Mouse (Mus musculus) heart, embryonic 13.5 days (tissue): ENCODE measurements around the gene Serf2. TPM values are rescaled to one million over a fixed set of nuclear protein-coding genes. Genes with fewer than 3 reads are reported as not detected.
A peak's percentile ranks its signal among the peaks of the same experiment; 100 is the strongest.
"Not testable (repeated sequence)": the region's sequence is repeated elsewhere in the genome, so short reads cannot be mapped to it uniquely, and the experiment has no call there.

Source experiments
- ATAC-seq: fragments of 200-750 bp; cut with Nextera tagmentation; 2 replicates; pipeline ENCODE4 v1.8.0; 2017; ENCODE audit warnings: moderate TSS enrichment; ENCODE audit not compliant: insufficient number of reproducible peaks, low FRiP score, low TSS enrichment; ENCODE audit errors: extremely low read depth
- H3K27ac ChIP-seq: fragments of 300-500 bp; sonication (generic); replicated peaks from 2 replicates; pipeline ENCODE4 v1.5.1; 2015; ENCODE audit warnings: moderate library complexity, mild to moderate bottlenecking, inconsistent platforms
- H3K27me3 ChIP-seq: fragments of 300-500 bp; sonication (generic); replicated peaks from 2 replicates; pipeline ENCODE4 v1.6.1; 2015; ENCODE audit warnings: mild to moderate bottlenecking, inconsistent platforms
- H3K36me3 ChIP-seq: fragments of 300-500 bp; sonication (generic); 2 replicates; pipeline ENCODE4 v1.6.1; 2015; ENCODE audit warnings: mild to moderate bottlenecking, inconsistent platforms
- H3K4me1 ChIP-seq: fragments of 300-500 bp; sonication (generic); 2 replicates; pipeline ENCODE4 v1.6.1; 2015; ENCODE audit warnings: inconsistent platforms
- H3K4me2 ChIP-seq: fragments of 300-500 bp; sonication (generic); 2 replicates; pipeline ENCODE4 v1.6.1; 2015; ENCODE audit warnings: inconsistent platforms, mild to moderate bottlenecking, moderate library complexity
- H3K4me3 ChIP-seq: fragments of 300-500 bp; sonication (generic); 2 replicates; pipeline ENCODE4 v1.5.1; 2015; ENCODE audit warnings: moderate library complexity, mild to moderate bottlenecking, inconsistent platforms
- H3K9ac ChIP-seq: fragments of 300-500 bp; sonication (generic); 2 replicates; pipeline ENCODE4 v1.6.1; 2015; ENCODE audit warnings: inconsistent platforms, mild to moderate bottlenecking, moderate library complexity
- H3K9me3 ChIP-seq: fragments of 300-500 bp; sonication (generic); 2 replicates; pipeline ENCODE4 v1.6.1; 2016; ENCODE audit warnings: inconsistent platforms
- WGBS: fragments of 180-500 bp; shearing (Covaris S2); methylation state at CpG from one replicate; pipeline ENCODE4 v1.1.7; 2015; ENCODE audit warnings: mixed read lengths; 5-methylcytosine and 5-hydroxymethylcytosine counted together
- polyA plus RNA-seq: library from polyadenylated mRNA; unstranded; fragments of >200 nt; fragmentation: Nextera tagmentation; extraction: Ambion mirVana; gene quantifications from 2 replicates; pipeline ENCODE4 v1.2.1, GENCODE M21; 2015

Serf2 gene
- polyA plus RNA-seq, 1 experiment from 2014 or later: 522 TPM

DNA sequence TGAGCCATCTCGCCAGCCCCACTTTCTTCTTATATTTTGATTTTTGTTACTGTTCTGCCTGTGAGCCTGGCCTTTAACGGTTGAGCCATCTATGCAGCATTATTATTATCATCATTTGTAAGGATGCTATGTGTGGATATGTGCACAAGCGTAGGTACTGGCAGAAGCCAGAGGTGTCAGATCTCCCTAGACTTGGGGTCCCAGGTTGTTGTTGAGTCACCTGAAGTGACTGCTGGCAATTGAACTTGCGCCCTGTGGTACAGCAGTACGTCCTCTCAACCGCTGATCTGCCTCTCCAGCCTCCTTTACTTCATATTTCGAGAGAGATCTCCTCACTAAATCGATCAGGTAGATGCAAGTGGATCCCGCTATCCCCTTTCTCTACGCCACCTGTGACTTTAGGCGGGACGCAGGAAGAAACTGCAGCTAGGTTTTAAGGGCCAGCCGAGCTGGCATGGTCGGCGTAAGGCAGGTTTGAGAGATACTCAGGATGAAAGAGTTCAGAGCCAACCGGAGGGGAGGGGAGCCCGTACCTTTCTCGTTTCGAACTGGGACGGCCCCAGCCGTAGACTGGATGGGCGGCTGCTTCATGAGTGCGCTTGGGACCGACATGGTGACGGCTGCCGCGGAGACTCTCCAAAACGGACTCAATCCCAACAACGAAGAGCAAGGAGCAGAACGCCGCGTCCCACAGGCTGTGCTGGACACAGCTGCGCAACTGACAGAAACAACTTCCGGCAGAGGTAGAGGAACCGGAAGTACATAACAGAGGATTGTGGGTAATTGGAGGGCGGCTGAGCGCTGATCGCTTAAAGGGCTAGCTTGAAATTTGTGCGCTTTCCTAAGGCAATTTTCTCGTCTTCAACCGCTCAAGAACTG, 24.5 kb downstream of the Serf2 start, which contains the start of gene Mfap1b:
TSS of gene Mfap1b (minus strand) at position 767 of the 879 bp plus-strand sequence.
- peak within 1 kb of the TSS; percentile 82 for H3K4me2 ChIP-seq

DNA sequence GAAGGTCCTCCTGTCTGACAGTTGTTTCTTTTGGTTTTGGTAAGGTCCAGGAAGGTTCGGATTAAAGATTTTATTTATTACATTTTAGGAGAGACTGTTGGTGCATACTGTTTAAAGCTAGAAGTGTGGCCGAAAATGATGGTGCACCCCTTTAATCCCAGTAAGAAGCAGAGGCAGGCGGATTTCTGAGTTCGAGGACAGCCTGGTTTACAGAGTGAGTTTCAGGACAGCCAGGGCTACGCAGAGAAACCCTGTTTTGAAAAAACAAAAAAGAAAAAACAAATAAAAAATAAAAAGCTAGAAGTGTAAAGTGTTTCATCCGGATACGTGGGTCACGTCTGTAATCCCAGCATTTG, 25.2 kb downstream of the Serf2 start:
- no peak for ATAC-seq
- Histone ChIP-seq H3K9ac (peak overlapping the region; percentile 86), H3K27ac (peak overlapping the region; percentile 62), H3K4me3 (peak overlapping the region; percentile 72), H3K36me3 (peaks cover 7% of the 10 kb centered on the region), H3K4me1 (peaks cover 8% of the 10 kb centered on the region), H3K4me2 (peak overlapping the region; percentile 82), H3K9me3 (no peaks in the 10 kb centered on the region), H3K27me3 (no peaks in the 10 kb centered on the region)
- WGBS: 28% methylated on average over 8 of the region's 8 CpGs

More for the DNA sequence above, 24.5 kb downstream of the Serf2 start, which contains the start of gene Mfap1b:
- not testable (repeated sequence) for H3K9me3 ChIP-seq, H3K36me3 ChIP-seq, H3K27me3 ChIP-seq, H3K4me1 ChIP-seq
- peak within 1 kb of the TSS; percentile 72 for H3K4me3 ChIP-seq
- peak within 1 kb of the TSS; percentile 62 for H3K27ac ChIP-seq
- H3K9ac ChIP-seq: peak within 1 kb of the TSS; percentile 86
- peak; percentile 82; the same call in 1 of the 2 replicates for ATAC-seq
- 3% methylated on average over 40 of the region's 41 CpGs for WGBS

DNA sequence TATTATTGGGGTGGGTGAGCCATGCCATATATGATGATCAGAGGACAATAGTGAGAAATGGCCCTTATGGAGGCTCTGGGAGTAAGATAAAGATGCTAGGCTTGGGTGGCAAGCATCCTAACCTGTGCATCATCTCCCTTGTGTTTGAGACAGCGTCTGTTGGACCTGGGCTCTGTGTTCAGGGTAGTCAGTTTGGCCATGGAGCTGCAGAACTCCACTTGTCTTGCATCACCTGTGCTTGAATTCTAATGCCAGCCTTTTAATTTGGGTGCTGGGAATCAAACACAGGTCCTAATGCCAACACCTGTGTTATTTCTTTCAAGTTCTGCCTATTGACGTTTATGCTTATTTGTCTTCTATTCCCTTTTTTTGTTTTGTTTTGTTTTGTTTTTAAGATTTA, 26.3 kb downstream of the Serf2 start:
- not testable (repeated sequence) for ATAC-seq

DNA sequence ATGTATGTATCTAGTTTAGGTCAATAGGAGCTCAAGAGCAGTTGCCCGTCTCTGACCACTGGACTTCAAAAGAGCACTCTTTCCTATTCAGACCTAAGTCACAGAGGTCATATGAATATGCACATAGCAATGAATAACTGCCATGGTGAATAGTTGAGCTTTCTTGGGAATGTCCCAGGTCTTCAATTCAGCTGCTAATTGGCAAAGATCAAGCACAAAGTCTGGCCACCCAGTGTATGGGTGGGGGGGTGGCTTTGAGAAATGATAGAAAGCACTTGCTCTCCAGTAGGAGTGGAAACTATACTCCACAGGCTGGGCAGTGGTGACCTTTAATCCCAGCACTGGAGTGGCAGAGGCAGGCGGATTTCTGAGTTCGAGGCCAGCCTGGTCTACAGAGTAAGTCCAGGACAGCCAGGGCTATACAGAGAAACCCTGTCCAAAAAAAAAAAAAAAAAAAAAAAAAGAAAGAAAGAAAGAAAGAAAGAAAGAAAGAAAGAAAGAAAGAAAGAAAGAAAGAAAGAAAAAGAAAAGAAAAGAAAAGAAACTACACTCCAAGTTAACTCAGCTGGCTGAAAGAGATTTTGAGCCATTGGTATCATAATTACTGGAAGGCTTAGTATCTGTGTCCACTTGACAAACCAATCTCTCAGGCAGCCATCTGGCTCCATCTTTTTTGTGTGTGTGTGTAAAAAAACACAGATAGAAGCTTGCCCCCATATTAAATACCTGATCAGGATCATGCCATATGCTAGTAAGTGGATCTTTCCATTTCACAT, 28.7 kb downstream of the Serf2 start:
- Histone ChIP-seq H3K27me3 (no peaks in the 10 kb centered on the region), H3K4me2 (no peak overlapping the region), H3K36me3 (no peaks in the 10 kb centered on the region), H3K9me3 (no peaks in the 10 kb centered on the region), H3K4me3 (no peak overlapping the region), H3K27ac (no peak overlapping the region), H3K9ac (no peak overlapping the region), H3K4me1 (peaks cover 8% of the 10 kb centered on the region)
- WGBS: 81% methylated on average over 3 of the region's 3 CpGs
- ATAC-seq: no peak

More for the DNA sequence above, 26.3 kb downstream of the Serf2 start:
- H3K27ac ChIP-seq, H3K36me3 ChIP-seq, H3K4me2 ChIP-seq, H3K9ac ChIP-seq, H3K4me3 ChIP-seq, H3K9me3 ChIP-seq, H3K4me1 ChIP-seq, H3K27me3 ChIP-seq: not testable (repeated sequence)
- 94% methylated on average over 2 of the region's 2 CpGs for WGBS

DNA sequence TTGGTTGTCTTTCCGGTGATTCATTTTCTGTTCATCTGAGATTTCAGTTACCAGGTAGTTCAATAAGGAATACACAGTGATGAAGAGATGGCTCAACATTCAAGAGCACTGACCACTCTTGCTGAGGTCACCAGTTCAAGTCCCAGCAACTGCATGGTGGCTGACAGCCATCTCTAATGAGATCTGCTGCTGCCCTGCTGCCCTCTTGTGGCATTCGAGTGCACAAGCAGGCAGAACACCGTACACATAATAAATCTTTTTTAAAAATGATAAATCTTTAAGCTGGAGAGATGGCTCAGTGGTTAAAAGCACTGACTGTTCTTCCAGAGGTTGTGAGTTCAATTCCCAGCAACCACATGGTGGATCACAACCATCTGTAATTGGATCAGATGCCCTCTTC, 31.5 kb downstream of the Serf2 start:
- H3K4me2 ChIP-seq: no peak overlapping the region
- no peak overlapping the region for H3K27ac ChIP-seq
- WGBS: 55% methylated on average over 3 of the region's 3 CpGs
- no peak overlapping the region for H3K9ac ChIP-seq
- no peaks in the 10 kb centered on the region for H3K9me3 ChIP-seq
- H3K4me3 ChIP-seq: no peak overlapping the region
- H3K27me3 ChIP-seq: 0 out of 2 replicates have a peak, but pooled peaks cover 7% of the 10 kb centered on the region
- H3K4me1 ChIP-seq: no peaks in the 10 kb centered on the region
- H3K36me3 ChIP-seq: no peaks in the 10 kb centered on the region
- ATAC-seq: no peak

DNA sequence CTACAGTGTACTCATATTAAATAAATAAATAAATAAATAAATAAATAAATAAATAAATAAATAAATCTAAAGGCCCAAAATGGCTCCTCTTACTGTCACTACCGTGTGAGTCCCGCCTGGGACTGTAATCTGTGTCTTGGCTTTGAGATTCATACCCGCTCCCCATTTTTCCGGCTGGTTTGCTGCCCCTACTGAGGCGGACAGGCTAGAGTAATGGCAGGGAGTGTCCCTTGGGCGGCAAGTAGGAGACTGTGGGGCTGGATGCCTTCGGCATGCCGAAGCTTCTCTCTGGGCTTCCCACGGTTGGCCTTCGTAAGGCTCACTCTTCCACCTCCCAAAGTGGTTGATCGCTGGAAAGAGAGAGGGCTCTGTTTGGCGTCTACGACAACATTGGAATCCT, 31.9 kb downstream of the Serf2 start:
- WGBS: 73% methylated on average over 13 of the region's 13 CpGs
- not testable (repeated sequence) for H3K27me3 ChIP-seq, H3K27ac ChIP-seq, H3K9me3 ChIP-seq, H3K36me3 ChIP-seq, ATAC-seq, H3K4me3 ChIP-seq, H3K4me1 ChIP-seq, H3K9ac ChIP-seq, H3K4me2 ChIP-seq

DNA sequence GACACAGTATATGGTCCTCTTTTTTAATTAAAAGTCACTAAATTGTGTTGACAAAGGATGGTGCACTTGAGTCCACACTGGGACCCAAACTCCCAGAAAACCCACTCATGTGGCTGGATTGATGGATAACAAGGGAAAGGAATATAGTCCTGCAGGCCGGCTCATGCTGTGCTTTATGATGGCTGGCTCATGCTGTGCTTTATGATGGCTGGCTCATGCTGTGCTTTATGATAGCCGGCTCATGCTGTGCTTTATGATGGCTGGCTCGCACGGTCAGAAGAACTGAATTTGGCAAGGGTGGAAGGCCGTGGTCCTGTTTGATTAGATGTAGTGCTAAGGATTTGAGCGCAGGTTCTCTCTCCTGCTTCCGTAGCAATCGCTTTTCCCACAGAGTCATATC, 34.6 kb downstream of the Serf2 start:
- H3K4me1 ChIP-seq: no peaks in the 10 kb centered on the region
- H3K27ac ChIP-seq: no peak overlapping the region
- H3K36me3 ChIP-seq: no peaks in the 10 kb centered on the region
- H3K9ac ChIP-seq: no peak overlapping the region
- 69% methylated on average over 8 of the region's 8 CpGs for WGBS
- H3K4me2 ChIP-seq: no peak overlapping the region
- H3K9me3 ChIP-seq: no peaks in the 10 kb centered on the region
- H3K27me3 ChIP-seq: 0 out of 2 replicates have a peak, but pooled peaks cover 7% of the 10 kb centered on the region
- ATAC-seq: no peak
- H3K4me3 ChIP-seq: no peak overlapping the region

DNA sequence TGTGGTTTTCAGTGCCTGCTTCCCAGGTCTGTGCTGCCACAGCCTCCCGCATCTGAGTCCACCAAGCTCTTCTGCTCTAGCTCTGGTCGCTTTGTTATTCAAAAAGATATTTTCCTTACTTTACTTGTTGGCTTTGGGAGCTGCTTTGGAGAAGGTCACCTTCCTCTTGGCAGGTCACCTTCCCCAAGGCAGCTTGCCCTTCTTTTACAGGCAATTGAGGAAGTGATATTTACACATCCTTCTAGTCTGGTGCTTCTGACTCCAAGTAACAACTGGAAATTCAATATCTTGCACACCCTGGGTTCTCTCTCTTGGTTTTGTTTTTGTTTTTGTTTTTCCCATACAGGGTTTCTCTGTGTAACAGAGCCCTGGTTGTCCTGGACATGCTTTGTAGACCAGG, 35.4 kb downstream of the Serf2 start:
- H3K9ac ChIP-seq, ATAC-seq: not testable (repeated sequence)

DNA sequence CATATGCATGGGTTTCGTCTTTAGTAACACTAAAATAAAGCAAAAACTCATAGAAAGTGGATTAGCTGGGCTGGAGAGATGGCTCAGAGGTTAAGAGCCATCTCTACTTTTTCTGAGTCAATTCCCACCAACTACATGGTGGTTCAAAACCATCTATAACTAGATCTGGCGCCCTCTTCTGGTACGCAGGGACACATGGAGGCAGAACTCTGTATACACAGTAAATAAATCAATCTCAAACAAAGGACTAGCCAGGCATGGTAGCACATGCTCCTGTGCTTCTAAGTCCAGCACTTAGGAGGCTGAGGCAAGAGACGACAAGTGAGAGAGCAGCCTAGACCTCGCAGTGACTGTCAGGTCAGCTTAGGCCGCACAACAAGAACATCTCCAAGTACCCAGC, 52.6 kb downstream of the Serf2 start:
- not testable (repeated sequence) for H3K9me3 ChIP-seq, H3K4me1 ChIP-seq, ATAC-seq, H3K9ac ChIP-seq, H3K27ac ChIP-seq, H3K27me3 ChIP-seq, H3K4me3 ChIP-seq, H3K4me2 ChIP-seq
- 83% methylated on average over 1 of the region's 6 CpGs for WGBS
- H3K36me3 ChIP-seq: peaks cover 16% of the 10 kb centered on the region

More for the DNA sequence above, 35.4 kb downstream of the Serf2 start:
- not testable (repeated sequence) for H3K27ac ChIP-seq, H3K9me3 ChIP-seq, H3K4me1 ChIP-seq, H3K36me3 ChIP-seq, H3K4me3 ChIP-seq, H3K27me3 ChIP-seq, H3K4me2 ChIP-seq
- WGBS: 67% methylated on average over 2 of the region's 2 CpGs

DNA sequence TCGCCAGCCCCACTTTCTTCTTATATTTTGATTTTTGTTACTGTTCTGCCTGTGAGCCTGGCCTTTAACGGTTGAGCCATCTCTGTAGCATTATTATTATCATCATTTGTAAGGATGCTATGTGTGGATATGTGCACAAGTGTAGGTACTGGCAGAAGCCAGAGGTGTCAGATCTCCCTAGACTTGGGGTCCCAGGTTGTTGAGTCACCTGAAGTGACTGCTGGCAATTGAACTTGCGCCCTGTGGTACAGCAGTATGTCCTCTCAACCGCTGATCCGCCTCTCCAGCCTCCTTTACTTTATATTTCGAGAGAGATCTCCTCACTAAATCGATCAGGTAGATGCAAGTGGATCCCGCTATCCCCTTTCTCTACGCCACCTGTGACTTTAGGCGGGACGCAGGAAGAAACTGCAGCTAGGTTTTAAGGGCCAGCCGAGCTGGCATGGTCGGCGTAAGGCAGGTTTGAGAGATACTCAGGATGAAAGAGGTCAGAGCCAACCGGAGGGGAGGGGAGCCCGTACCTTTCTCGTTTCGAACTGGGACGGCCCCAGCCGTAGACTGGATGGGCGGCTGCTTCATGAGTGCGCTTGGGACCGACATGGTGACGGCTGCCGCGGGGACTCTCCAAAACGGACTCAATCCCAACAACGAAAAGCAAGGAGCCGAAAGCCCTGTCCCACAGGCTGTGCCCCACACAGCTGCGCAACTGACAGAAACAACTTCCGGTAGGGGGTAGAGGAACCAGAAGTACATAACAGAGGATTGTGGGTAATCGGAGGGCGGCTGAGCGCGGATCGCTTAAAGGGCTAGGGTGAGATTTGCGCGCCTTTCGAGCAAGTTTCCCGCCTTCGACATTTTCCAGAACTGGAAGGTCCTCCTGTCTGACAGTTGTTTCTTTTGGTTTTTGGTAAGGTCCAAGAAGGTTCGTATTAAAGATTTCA, 57.2 kb downstream of the Serf2 start, which contains the start of the genes Mfap1a and Wdr76:
TSS of gene Mfap1a (minus strand) at position 724 of the 941 bp plus-strand sequence.
TSS of gene Wdr76 (plus strand) at position 782 of the 941 bp plus-strand sequence.
- H3K27me3 ChIP-seq, H3K9me3 ChIP-seq: not testable (repeated sequence)
- peak; percentile 63; the same call in 1 of the 2 replicates for ATAC-seq
- H3K9ac ChIP-seq: peak within 1 kb of the TSS; percentile 86
- WGBS: 4% methylated on average over 42 of the region's 42 CpGs
- peak within 1 kb of the TSS; percentile 74 for H3K4me2 ChIP-seq
- H3K4me3 ChIP-seq: peak within 1 kb of the TSS; percentile 70
- peak within 1 kb of the TSS; percentile 66; the same call in 1 of the 2 replicates for H3K27ac ChIP-seq
- peaks cover 20% of the 10 kb centered on the region for H3K36me3 ChIP-seq
- H3K4me1 ChIP-seq: peaks cover 22% of the 10 kb centered on the region
